Mouse (Mus musculus) right cerebral cortex, postnatal 36 days (tissue): ENCODE results near the gene Prr3.
A peak's percentile ranks its signal among the peaks of the same experiment; 100 is the strongest.
"Not testable (repeated sequence)": the region's sequence is repeated elsewhere in the genome, so short reads cannot be mapped to it uniquely, and the experiment has no call there.

Experiments used
- DNase-seq, 2 experiments: peaks; one replicate each; pipeline ENCODE4 v3.0.0; 2022; ENCODE audit warnings: low spot score in 2 of 2, mixed read lengths in 1 of 2

Prr3 gene

DNA sequence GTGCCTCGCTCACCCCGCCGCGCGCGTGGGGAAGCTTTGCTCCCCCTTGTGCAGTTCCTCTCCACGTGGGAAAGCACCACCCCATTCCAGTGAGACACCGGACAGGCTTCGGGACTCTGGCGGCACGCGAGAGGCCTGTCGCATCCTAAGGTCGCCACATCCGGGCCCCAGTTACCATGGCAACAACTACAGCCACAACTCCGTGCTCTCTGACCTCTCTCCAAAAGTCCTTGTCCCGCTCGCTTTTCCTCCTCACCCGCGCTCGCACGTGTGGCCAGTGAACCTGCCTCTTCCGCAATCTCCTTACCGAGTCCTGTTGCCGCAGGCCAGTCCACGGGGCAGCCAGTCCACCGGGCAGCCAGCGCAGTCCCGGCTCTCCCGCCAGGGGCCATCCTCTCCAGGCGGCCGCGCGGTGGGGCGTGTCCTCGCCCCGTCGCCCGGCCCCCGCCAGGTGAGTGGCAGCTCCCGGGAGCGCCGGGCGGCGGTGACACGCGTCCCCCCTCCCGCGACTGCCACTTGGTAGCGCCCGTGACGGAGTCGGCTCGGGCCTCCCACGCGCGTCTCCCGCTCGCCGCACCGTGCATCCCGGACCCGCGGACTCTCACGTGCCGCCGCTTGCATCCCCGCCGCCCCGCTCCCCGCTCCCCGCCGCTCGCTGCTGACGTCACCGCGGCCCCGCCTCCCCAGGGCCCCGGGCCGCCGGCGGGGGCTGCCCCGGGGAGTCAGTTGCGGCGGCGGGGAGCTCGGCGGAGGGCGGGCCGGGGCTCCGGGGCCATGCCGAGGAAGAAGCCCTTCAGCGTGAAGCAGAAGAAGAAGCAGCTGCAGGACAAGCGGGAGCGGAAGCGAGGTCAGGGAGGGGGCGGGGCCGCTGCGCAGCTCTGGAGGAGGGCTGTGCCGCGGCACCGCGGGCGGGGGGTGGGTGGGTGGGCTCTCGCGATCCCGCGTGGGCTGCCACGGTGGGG, at the start of gene Prr3, which contains the start of gene Gnl1:
Prr3 (minus strand) TSS at position 836 of the 962 bp plus-strand sequence.
Gnl1 (plus strand) TSS at position 451 of the 962 bp plus-strand sequence.
- peak; percentile 89 to 91 for DNase-seq

GRCm38 (mm10) chr17:36028879-36029619, 49.0 kb upstream of the Prr3 start:
- no peak for DNase-seq

GRCm38 (mm10) chr17:36027663-36028062, 47.6 kb upstream of the Prr3 start:
- DNase-seq, result no peak

DNA sequence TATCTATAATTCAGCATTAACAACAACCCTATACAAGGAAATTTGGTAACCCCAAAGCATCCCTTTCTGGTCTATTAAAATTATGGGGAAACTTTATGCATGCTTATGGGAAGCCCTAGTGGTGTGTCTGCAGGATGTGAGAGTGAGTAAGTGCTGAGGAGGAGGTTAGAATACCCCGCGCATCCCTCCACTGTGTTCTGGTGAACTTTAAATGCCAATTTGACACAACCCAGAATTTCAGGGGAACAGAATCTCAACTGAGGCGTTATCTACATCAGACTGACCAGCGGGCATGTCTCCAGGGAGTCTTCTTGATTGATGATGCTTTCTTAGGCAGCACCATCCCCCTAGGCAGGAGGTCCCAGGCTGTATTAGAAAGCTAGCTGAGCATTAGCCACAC, 45.9 kb upstream of the Prr3 start:
- DNase-seq, result no peak

GRCm38 (mm10) chr17:36025197-36025596, 45.2 kb upstream of the Prr3 start:
- DNase-seq, result no peak

DNA sequence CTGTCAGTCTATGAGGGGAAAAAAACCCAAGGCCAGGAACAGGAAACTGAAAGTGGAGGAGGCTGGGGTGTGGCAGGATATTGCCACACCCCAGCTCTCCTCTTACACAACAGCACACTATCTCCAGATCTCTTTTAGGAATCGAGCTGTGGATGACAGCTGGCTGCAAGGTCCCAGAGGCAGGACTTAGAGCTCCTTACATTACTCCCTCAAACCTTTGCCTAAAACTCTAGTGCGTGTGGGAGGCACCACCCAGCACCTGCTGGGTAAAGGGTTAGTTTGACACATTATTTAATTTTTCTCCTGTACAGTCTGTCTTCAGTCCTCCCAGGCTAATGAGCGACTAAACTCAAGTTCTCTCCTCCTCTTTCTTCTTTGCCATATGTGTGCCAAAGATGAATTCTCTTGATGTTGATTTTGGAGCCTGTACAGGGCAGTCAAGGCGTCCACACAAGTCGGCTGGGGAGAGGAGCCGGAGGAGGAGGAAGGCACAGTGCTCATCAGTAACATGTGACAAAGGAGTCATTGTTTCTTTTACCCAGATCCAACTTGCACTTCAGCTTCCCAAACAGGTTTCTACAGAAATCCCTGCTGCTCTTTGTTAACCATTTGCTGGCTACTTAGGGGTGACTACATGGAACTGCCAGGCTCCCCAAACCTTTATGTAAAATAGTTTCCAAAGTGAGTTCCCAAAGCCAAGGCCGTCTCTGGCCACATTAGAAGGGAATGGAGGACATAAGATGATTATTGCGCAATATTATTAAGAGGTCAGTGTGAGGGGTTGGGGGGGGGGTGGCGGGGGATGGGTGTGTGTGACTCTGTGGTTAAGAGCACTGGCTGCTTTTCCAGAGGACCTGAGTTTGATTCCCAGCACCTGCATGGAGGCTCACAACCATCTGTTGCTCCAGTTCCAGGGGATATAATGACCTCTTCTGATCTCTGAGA, 43.9 kb upstream of the Prr3 start:
- DNase-seq, result no peak

GRCm38 (mm10) chr17:36022922-36023321, 42.9 kb upstream of the Prr3 start:
- no peak for DNase-seq

- no peak for DNase-seq
These were observed 42.1 kb upstream of the Prr3 start for GRCm38 (mm10) chr17:36022098-36022497.

- DNase-seq, result no peak
These were observed 41.3 kb upstream of the Prr3 start for GRCm38 (mm10) chr17:36021309-36021708.

DNA sequence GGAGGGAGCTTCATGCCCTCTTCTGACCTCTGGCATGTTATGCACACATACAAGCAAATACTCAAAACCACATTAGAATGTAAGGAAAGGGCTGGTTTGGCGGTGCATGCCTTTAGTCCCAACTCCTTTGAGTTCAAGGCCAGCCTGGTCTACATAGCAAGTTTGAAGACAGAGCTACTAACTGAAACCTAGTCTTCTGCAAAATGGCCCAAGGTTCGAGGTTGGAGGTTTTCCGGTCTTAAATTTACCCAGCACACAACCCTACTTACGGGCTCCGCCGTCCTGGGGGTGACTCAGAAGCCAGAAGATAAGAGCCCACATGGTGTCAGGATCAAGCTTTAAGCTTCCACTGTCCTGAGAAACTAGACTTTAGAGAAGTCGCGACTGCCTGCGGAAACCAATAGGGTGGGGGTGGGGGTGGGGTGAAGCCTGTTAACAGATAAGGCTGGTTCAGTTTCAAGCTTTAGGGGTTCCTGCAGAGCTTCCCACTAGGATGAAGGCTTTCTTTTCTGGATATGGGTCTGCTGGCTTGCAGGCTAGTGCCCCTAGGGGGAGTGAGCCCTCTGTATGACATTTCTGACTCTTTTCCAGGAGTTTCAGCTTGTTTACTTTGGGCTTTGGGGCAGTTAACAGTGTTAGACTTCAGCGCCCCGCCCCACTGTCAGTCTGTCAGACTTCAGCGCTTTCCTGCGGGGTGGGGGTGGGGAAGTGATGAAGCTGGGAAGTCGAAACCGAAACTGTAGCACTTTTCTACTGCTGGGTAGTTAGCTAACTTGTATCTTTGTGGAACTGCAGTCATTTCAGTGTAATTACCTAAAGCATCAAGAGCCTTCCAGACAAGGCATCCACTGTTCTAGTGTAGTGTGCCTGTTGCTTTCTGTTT, 40.4 kb upstream of the Prr3 start, which contains the start of gene H2-T24:
H2-T24 (minus strand) TSS at position 370 of the 883 bp plus-strand sequence.
- DNase-seq, result no peak

- DNase-seq, result no peak
These were observed 39.5 kb upstream of the Prr3 start for GRCm38 (mm10) chr17:36019519-36019918.

- DNase-seq, result no peak
These were observed 38.9 kb upstream of the Prr3 start for GRCm38 (mm10) chr17:36018979-36019378.

- DNase-seq, result no peak
These were observed 37.0 kb upstream of the Prr3 start for GRCm38 (mm10) chr17:36017046-36017445.

GRCm38 (mm10) chr17:36014977-36015376, 34.9 kb upstream of the Prr3 start:
- no peak for DNase-seq

GRCm38 (mm10) chr17:36004409-36004808, 24.4 kb upstream of the Prr3 start:
- not testable (repeated sequence) for DNase-seq

DNA sequence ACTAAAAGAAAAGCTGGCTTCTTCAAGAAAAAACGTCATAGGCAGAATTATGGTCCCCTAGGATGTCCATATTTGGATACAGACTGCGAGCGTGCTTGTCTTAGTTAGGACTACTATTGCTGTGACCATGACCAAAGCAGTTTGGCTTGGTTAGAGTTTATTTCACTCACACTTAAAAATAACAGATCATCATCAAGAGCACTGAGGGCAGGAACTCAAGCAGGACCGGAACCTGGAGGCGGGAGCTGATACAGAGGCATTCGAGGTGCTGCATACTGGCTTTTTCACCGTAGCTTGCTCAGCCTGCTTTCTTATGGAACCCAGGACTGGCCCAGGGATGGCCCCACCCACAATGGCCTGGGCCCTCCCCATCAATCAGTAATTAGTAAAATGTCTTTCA, 23.3 kb upstream of the Prr3 start:
- no peak for DNase-seq

DNA sequence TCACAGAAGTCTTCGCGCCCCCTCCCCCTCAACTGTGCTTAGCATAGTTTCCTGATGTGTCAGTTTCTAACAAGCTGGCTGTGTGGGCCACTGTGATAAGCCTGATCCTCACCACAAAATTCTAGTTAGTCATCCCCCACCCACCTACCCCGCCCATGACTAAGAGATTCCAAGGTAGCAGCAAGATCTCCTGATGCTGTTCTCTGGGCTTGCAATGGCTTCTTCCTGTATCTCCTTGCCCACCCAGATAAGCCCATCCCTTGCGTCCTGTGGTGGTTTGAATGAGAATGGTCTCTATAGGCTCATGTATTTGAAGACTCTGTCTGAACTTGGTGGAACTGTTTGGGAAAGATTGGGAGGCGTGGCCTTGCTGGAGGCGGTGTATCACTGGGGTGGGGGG, 21.9 kb upstream of the Prr3 start:
- DNase-seq, result peak; percentile 59

DNA sequence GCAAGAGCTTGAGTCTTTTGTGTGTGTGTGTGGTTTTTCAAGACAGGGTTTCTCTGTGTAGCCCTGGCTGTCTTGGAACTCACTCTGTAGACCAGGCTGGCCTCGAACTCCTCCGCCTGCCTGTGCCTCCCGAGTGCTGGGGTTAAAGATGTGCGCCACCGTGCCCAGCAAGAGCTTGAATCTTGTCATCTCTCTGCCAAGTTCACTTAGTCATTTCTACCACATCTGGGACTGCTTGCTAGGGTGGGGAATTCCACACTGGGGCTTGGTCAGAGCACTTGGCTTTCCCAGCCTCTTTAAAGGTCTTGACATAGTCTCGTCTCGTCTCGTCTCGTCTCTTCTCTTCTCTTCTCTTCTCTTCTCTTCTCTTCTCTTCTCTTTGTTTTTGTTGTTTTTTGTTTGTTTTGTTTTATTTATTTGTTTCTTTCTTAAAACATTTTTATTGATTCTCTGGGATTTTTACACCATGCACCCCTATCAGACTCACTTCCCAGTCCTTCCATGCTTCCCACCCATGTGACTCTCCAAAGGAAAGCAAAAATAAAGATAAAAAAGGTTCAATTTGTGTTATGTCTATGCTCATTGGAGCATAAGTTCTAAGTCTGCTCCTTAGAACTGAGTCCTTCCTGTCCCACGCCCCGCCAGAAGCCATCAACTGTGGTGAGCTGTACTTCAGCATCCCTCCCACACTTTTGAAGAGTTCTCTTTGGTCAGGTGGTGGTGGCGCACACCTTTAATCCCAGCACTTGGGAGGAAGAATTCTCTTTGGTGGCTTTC, 21.3 kb upstream of the Prr3 start:
- no peak for DNase-seq

DNA sequence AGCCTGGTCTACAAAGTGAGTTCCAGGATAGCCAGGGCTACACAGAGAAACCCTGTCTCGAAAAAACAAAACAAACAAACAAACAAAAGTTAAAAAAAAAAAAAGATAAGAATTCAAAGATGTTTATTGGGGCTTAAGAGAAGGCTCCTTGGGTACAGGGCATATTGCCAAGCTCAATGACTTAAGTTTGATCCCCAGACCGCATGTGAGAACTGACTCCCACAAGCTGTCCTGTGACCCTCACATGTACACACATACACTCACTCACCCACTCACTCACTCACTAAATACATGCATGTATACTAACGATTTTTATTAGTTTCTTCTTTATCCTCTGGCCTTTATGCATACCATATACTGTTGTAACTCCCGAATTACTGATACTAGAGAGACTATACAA, 20.3 kb upstream of the Prr3 start:
- no peak for DNase-seq

DNA sequence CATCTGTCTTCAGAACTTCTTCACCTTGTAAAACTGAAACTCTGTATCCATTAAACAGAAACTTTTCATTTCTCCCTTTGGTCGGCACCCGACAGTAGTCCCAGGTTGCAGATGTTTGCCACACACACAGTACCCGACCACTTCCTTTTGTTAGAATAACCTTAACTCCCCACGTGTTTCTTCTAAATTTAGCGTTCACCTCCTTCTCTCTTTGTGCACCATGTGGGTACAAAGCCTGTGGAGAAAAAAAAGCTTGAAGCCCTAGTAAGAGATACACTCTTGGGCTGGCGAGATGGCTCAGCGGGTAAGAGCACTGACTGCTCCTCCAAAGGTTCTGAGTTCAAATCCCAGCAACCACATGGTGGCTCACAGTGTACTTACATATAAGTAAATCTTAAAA, 19.3 kb upstream of the Prr3 start:
- DNase-seq, result no peak
